Mouse (Mus musculus) ES-Bruce4 (cell line): Measurements from ENCODE around the gene Bhlhe40. TPM values are rescaled to one million over a fixed set of nuclear protein-coding genes. Genes with fewer than 3 reads are reported as not detected.

Experiments
- H3K27ac ChIP-seq: 2 replicates; pipeline ENCODE4 v1.5.1; 2012; ENCODE audit warnings: low read length, inconsistent platforms; ENCODE audit not compliant: insufficient read depth
- H3K27me3 ChIP-seq: 2 replicates; pipeline ENCODE4 v1.6.1; 2012; ENCODE audit warnings: mild to moderate bottlenecking, low read length, inconsistent platforms; ENCODE audit not compliant: control insufficient read depth, poor library complexity, insufficient read depth, severe bottlenecking
- H3K36me3 ChIP-seq: 2 replicates; pipeline ENCODE4 v1.6.1; 2012; ENCODE audit warnings: inconsistent platforms, mild to moderate bottlenecking, low read length, moderate library complexity; ENCODE audit not compliant: control insufficient read depth, poor library complexity, insufficient read depth, severe bottlenecking
- H3K4me1 ChIP-seq: one replicate; pipeline ENCODE4 v1.8.1; 2011; ENCODE audit warnings: low read length; ENCODE audit not compliant: control insufficient read depth, insufficient read depth
- H3K4me3 ChIP-seq: 2 replicates; pipeline ENCODE4 v1.5.1; 2011; ENCODE audit warnings: low read depth, mild to moderate bottlenecking, low read length
- H3K9ac ChIP-seq: 2 replicates; pipeline ENCODE4 v1.6.1; 2012; ENCODE audit warnings: low read depth, mild to moderate bottlenecking, inconsistent platforms; ENCODE audit not compliant: poor library complexity, severe bottlenecking
- H3K9me3 ChIP-seq: replicated peaks from 2 replicates; pipeline ENCODE4 v1.6.1; 2012; ENCODE audit warnings: mild to moderate bottlenecking, low read length, inconsistent platforms; ENCODE audit not compliant: control insufficient read depth, poor library complexity, insufficient read depth, severe bottlenecking
- CTCF ChIP-seq: IDR thresholded peaks from one replicate; pipeline ENCODE4 v1.8.1; 2011; ENCODE audit warnings: low read depth, low read length
- EP300 ChIP-seq: IDR thresholded peaks from 2 replicates; pipeline ENCODE4 v1.6.1; 2011; ENCODE audit warnings: low read depth, low read length; ENCODE audit not compliant: insufficient read depth
- POLR2A ChIP-seq: IDR thresholded peaks from one replicate; pipeline ENCODE4 v1.8.1; 2011; ENCODE audit warnings: low read length; ENCODE audit not compliant: insufficient read depth
- polyA plus RNA-seq: library from polyadenylated mRNA; stranded (reverse); fragments of >200 nt; gene quantifications from 2 replicates; pipeline ENCODE4 v1.2.4, GENCODE M21; 2011; ENCODE audit warnings: low read depth; ENCODE audit not compliant: missing spikeins, insufficient read depth, insufficient read length

The Bhlhe40 gene
- polyA plus RNA-seq, 1 experiment: 39.2 TPM

DNA sequence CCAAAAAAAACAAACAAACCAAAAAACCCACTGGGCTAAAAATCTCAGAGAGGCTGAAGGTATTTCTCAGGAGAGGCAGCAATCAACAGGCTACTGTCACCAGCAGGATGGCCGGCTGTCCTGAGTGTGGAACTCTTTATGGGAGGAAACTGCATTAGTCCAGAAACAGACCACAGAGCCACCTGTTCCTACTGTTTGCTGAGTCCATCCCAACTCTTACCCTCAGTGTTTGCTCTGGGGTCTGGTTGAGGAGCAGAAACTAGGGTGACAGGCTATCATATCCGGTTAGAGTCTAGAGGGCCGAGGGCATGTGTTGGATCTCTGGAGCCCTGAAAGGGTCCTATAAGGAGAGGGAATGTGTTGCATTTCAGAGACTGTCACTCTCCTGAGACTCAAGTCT lies 9.8 kb downstream of the Bhlhe40 start:
- Histone ChIP-seq H3K27ac (no peak overlapping the region), H3K4me3 (no peak overlapping the region), H3K36me3 (peaks cover under 1% of the 10 kb centered on the region; the same call in 1 of the 2 replicates), H3K27me3 (no peaks in the 10 kb centered on the region), H3K9ac (no peak overlapping the region), H3K4me1 (peaks cover 8% of the 10 kb centered on the region), H3K9me3 (no peaks in the 10 kb centered on the region)
- TF ChIP-seq CTCF (no peak), POLR2A (no peak), EP300 (no peak)

GRCm38 (mm10) chr6:108670821-108671220 lies 10.4 kb downstream of the Bhlhe40 start:
- TF ChIP-seq POLR2A (no peak), CTCF (no peak), EP300 (no peak)
- H3K9me3 ChIP-seq: no peaks in the 10 kb centered on the region

GRCm38 (mm10) chr6:108672094-108672493 lies 11.7 kb downstream of the Bhlhe40 start:
- Histone ChIP-seq H3K9ac (no peak overlapping the region), H3K27me3 (no peaks in the 10 kb centered on the region), H3K9me3 (no peaks in the 10 kb centered on the region), H3K4me3 (no peak overlapping the region), H3K27ac (no peak overlapping the region), H3K36me3 (no peaks in the 10 kb centered on the region), H3K4me1 (peaks cover 4% of the 10 kb centered on the region)
- TF ChIP-seq POLR2A: no peak
- no peak for TF ChIP-seq EP300
- no peak for TF ChIP-seq CTCF

More at GRCm38 (mm10) chr6:108670821-108671220, 10.4 kb downstream of the Bhlhe40 start:
- H3K27ac ChIP-seq: no peak overlapping the region
- no peak overlapping the region for H3K9ac ChIP-seq
- no peak overlapping the region for H3K4me3 ChIP-seq
- H3K27me3 ChIP-seq: no peaks in the 10 kb centered on the region
- H3K36me3 ChIP-seq: no peaks in the 10 kb centered on the region
- peaks cover 8% of the 10 kb centered on the region for H3K4me1 ChIP-seq

DNA sequence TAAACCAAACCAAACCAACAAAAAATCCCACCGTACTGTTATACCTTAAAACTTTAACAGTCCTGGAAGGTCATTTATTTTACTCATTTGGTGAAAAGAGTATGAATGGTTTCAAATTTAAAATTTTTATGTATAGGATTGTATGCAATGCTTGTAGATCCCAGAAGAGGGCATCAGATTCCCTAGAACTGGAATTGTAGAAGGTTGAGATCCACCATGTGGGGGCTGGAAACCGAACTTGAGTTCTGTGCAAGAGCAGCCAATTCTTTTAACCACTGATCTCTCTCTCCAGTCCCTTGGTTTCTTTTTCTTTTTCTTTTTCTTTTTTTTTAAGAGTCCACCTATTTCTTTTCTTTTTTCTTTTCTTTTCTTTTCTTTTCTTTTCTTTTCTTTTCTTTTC lies 13.8 kb downstream of the Bhlhe40 start:
- no peak overlapping the region for H3K4me3 ChIP-seq
- H3K27ac ChIP-seq: no peak overlapping the region
- H3K9me3 ChIP-seq: no peaks in the 10 kb centered on the region
- no peak for TF ChIP-seq POLR2A
- no peak for TF ChIP-seq CTCF
- no peak for TF ChIP-seq EP300
- peaks cover 3% of the 10 kb centered on the region for H3K4me1 ChIP-seq
- no peak overlapping the region for H3K9ac ChIP-seq
- H3K27me3 ChIP-seq: no peaks in the 10 kb centered on the region
- no peaks in the 10 kb centered on the region for H3K36me3 ChIP-seq

DNA sequence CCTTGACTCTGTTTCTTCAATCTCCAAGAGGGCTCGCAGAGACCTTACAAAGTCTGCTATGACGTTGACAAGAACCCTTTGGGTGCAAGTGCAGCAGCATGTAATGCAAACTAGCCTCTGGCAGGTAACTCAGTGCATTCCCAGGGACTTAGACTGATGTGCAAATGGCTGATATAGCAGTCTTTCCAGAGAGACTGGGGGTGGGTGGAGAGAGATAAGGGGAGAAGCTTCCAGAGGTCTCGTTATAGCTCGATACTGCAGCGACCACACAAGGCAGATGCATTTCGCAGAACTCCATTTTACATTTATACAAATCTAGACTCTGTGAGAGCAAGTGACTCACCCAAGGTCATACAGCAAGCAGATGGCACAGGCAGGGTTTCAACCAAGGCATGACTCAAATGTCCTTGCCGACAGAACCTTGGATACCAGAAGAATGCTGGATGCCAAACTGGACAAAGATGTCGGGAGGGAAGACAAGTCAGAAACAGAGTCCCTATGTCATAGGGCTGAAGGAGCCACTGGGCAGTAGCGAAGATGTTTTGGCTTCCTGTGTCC lies 16.4 kb downstream of the Bhlhe40 start:
- H3K9me3 ChIP-seq: no peaks in the 10 kb centered on the region
- H3K4me1 ChIP-seq: peaks cover 3% of the 10 kb centered on the region
- H3K9ac ChIP-seq: no peak overlapping the region
- no peak overlapping the region for H3K4me3 ChIP-seq
- H3K27me3 ChIP-seq: no peaks in the 10 kb centered on the region
- no peak overlapping the region for H3K27ac ChIP-seq
- H3K36me3 ChIP-seq: no peaks in the 10 kb centered on the region
- TF ChIP-seq POLR2A: no peak
- no peak for TF ChIP-seq CTCF
- TF ChIP-seq EP300: no peak

DNA sequence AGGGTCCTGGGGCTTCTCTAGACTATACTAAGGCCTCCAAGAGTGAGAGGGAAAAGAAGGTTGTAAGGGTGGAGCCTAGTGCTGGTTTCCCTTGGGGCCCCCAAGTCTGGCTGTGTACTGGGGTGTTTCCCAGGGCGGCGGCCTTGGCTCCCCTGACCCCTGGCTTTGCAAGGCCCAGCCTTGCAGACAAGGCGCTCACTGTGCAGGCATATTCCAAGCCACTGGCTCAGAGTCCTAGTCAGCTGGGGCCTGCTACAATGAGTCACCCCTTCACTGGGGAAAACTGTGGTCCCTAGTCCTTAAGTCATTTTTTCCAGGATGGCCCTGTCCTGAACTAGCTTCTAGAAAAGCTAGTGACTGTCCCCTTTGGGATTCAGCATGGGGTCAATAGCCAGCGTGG lies 17.3 kb downstream of the Bhlhe40 start:
- Histone ChIP-seq H3K4me1 (peaks cover 3% of the 10 kb centered on the region), H3K27me3 (no peaks in the 10 kb centered on the region), H3K4me3 (no peak overlapping the region), H3K36me3 (no peaks in the 10 kb centered on the region), H3K27ac (no peak overlapping the region), H3K9me3 (no peaks in the 10 kb centered on the region), H3K9ac (no peak overlapping the region)
- TF ChIP-seq EP300: no peak
- TF ChIP-seq CTCF: no peak
- no peak for TF ChIP-seq POLR2A
